12 mouse cellular contexts compared by ENCODE assay signal in the genomic region with DNA sequence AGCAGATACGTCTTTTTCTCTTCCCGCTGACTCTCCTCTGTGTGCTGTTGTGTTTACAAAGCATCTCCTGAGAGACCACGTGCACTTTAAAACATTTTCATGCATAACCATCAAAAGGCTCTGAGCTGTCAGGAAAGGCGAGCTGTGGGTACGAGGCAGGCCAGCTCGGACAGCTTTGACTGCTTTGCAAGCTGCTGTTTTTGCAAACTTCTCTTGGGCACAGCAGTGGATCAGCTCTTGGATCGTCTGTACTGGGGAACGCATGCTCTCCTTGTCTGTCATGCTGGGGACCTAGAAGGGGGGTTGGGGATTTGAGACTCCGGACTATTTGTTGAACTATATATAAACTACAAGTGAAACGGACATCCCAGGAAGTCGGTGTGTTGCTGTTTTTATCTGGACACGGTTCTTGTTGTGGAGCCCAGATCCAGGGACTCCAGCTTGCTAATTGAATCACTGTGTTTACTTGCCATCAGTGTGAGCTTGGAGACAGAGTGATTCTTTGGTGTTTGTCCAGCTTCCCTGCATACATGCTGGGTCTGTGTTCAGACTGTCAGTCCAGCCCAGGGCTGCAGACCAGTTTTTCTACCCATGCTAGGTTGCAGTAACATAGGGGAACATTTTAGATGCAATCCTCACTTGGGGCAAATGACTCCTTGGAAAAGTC. TPM values are rescaled to one million over a fixed set of nuclear protein-coding genes. Genes with fewer than 3 reads are reported as not detected.
DNase-seq lines count a peak whose midpoint lies in the region; ATAC-seq and TF ChIP-seq lines count a peak whose summit lies in the region.
"Had no signal": no experiment of that assay in that cellular context is flagged by ENCODE, and none has a peak within 500 bp of the region (broad histone marks: within the 10 kb centered on the region; RNA-seq: fewer than 3 reads in every experiment).

No protein-coding gene starts in this region.

- no peak for TF ChIP-seq CTCF in lung, embryonic 14.5 days (IDR thresholded peaks at IDR 0.05; ENCODE audit: low read depth)
- TF ChIP-seq CTCF in midbrain, postnatal 0 days (IDR thresholded peaks at IDR 0.05), result no peak

- H3K36me3 ChIP-seq in heart, embryonic 10.5 days, result peaks cover 5% of the 10 kb centered on the region; the same call in 1 of the 2 replicates
- no peaks in the 10 kb centered on the region for H3K36me3 ChIP-seq in lung, embryonic 14.5 days (ENCODE audit: insufficient read depth)
- no peaks in the 10 kb centered on the region for H3K36me3 ChIP-seq in embryonic facial prominence, embryonic 15.5 days
- H3K36me3 ChIP-seq in midbrain, postnatal 0 days (ENCODE audit: insufficient read depth, low read length), result no peaks in the 10 kb centered on the region
- no peaks in the 10 kb centered on the region for H3K36me3 ChIP-seq in forebrain, embryonic 14.5 days (ENCODE audit: control insufficient read depth, insufficient read depth, low read length)

- peak overlapping the region; percentile 22; the same call in 1 of the 2 replicates for H3K4me3 ChIP-seq in heart, embryonic 10.5 days
- H3K4me3 ChIP-seq in lung, embryonic 14.5 days (ENCODE audit: low read depth, low read length), result no peak overlapping the region
- no peak overlapping the region for H3K4me3 ChIP-seq in embryonic facial prominence, embryonic 15.5 days (replicated peaks)
- H3K4me3 ChIP-seq in midbrain, postnatal 0 days (ENCODE audit: low read depth, low read length), result no peak overlapping the region
- no peak overlapping the region for H3K4me3 ChIP-seq in forebrain, embryonic 14.5 days (ENCODE audit: low read depth, low read length)

- H3K27ac ChIP-seq in heart, embryonic 10.5 days, result 0 out of 2 replicates have a peak overlapping the region, but pooled peaks have one; percentile 29
- H3K27ac ChIP-seq in lung, embryonic 14.5 days (ENCODE audit: low read depth), result no peak overlapping the region
- peak overlapping the region; percentile 69 for H3K27ac ChIP-seq in embryonic facial prominence, embryonic 15.5 days (replicated peaks)
- 0 out of 2 replicates have a peak overlapping the region, but pooled peaks have one; percentile 48 for H3K27ac ChIP-seq in midbrain, postnatal 0 days (ENCODE audit: low read depth, low read length)
- H3K27ac ChIP-seq in forebrain, embryonic 14.5 days (ENCODE audit: low read depth, low read length), result no peak overlapping the region
- H3K27ac ChIP-seq: macrophage had no signal

- peaks cover 43% of the 10 kb centered on the region for H3K4me1 ChIP-seq in heart, embryonic 10.5 days
- H3K4me1 ChIP-seq in lung, embryonic 14.5 days (ENCODE audit: insufficient read depth), result peaks cover 20% of the 10 kb centered on the region; the same call in 1 of the 2 replicates
- peaks cover 36% of the 10 kb centered on the region for H3K4me1 ChIP-seq in embryonic facial prominence, embryonic 15.5 days
- H3K4me1 ChIP-seq in midbrain, postnatal 0 days (ENCODE audit: insufficient read depth, low read length), result peaks cover 9% of the 10 kb centered on the region
- H3K4me1 ChIP-seq in forebrain, embryonic 14.5 days (ENCODE audit: control insufficient read depth, insufficient read depth, low read length), result peaks cover 5% of the 10 kb centered on the region

- peaks cover 5% of the 10 kb centered on the region; the same call in 1 of the 2 replicates for H3K9me3 ChIP-seq in heart, embryonic 10.5 days
- H3K9me3 ChIP-seq in lung, embryonic 14.5 days (ENCODE audit: low read depth, low read length), result no peaks in the 10 kb centered on the region
- no peaks in the 10 kb centered on the region for H3K9me3 ChIP-seq in embryonic facial prominence, embryonic 15.5 days (replicated peaks)
- no peaks in the 10 kb centered on the region for H3K9me3 ChIP-seq in midbrain, postnatal 0 days (ENCODE audit: low read length)
- H3K9me3 ChIP-seq in forebrain, embryonic 14.5 days (replicated peaks; ENCODE audit: control insufficient read depth, low read length), result no peaks in the 10 kb centered on the region

- peak overlapping the region; percentile 47 for H3K4me2 ChIP-seq in lung, embryonic 14.5 days
- peak overlapping the region; percentile 80 for H3K4me2 ChIP-seq in embryonic facial prominence, embryonic 15.5 days (replicated peaks)
- H3K4me2 ChIP-seq in midbrain, postnatal 0 days (ENCODE audit: low read depth, low read length, poor library complexity, severe bottlenecking), result peak overlapping the region; percentile 81
- H3K4me2 ChIP-seq in forebrain, embryonic 14.5 days (ENCODE audit: low read length), result no peak overlapping the region

- ATAC-seq in lung, embryonic 14.5 days (ENCODE audit: insufficient read depth), result peak; percentile 54; the same call in 1 of the 2 replicates
- ATAC-seq in embryonic facial prominence, embryonic 15.5 days (ENCODE audit: insufficient number of reproducible peaks, low FRiP score, low TSS enrichment, low read depth), result no peak
- peak; percentile 34; the same call in 1 of the 2 replicates for ATAC-seq in midbrain, postnatal 0 days (ENCODE audit: low FRiP score)
- no peak for ATAC-seq in forebrain, embryonic 14.5 days

- H3K27me3 ChIP-seq in heart, embryonic 10.5 days (ENCODE audit: insufficient read depth, poor library complexity, severe bottlenecking), result peaks cover 18% of the 10 kb centered on the region
- 0 out of 2 replicates have a peak, but pooled peaks cover 10% of the 10 kb centered on the region for H3K27me3 ChIP-seq in lung, embryonic 14.5 days (ENCODE audit: insufficient read depth, low read length)
- no peaks in the 10 kb centered on the region; the same call in 1 of the 2 replicates for H3K27me3 ChIP-seq in embryonic facial prominence, embryonic 15.5 days
- no peaks in the 10 kb centered on the region; the same call in 1 of the 2 replicates for H3K27me3 ChIP-seq in midbrain, postnatal 0 days (ENCODE audit: insufficient read depth, low read length)
- H3K27me3 ChIP-seq in forebrain, embryonic 14.5 days (replicated peaks; ENCODE audit: control insufficient read depth, insufficient read depth, low read length), result peaks cover 5% of the 10 kb centered on the region

- WGBS in heart, embryonic 10.5 days, result 38% methylated on average over 12 of the region's 12 CpGs
- WGBS in lung, embryonic 14.5 days, result 11% methylated on average over 12 of the region's 12 CpGs
- 21% methylated on average over 12 of the region's 12 CpGs for WGBS in embryonic facial prominence, embryonic 15.5 days
- WGBS in midbrain, postnatal 0 days, result 32% methylated on average over 12 of the region's 12 CpGs
- WGBS in forebrain, embryonic 14.5 days, result 74% methylated on average over 12 of the region's 12 CpGs

- H3K9ac ChIP-seq in lung, embryonic 14.5 days, result 0 out of 2 replicates have a peak overlapping the region, but pooled peaks have one; percentile 5
- H3K9ac ChIP-seq in embryonic facial prominence, embryonic 15.5 days, result no peak overlapping the region
- no peak overlapping the region for H3K9ac ChIP-seq in midbrain, postnatal 0 days (replicated peaks; ENCODE audit: low read length, poor library complexity, severe bottlenecking)
- H3K9ac ChIP-seq in forebrain, embryonic 14.5 days (ENCODE audit: low read length), result no peak overlapping the region

- peak; percentile 57 for DNase-seq in heart, embryonic 10.5 days (ENCODE audit: low spot score)
- no peak for DNase-seq in heart, adult 8-10 months (ENCODE audit: low spot score)
- peak; percentile 48 for DNase-seq in lung, embryonic 14.5 days
- DNase-seq in lung, adult 18-20 months, result no peak
- DNase-seq in midbrain, postnatal 0 days (ENCODE audit: low spot score), result peak; percentile 69
- no peak for DNase-seq in forebrain, embryonic 14.5 days (ENCODE audit: low spot score)
- DNase-seq in gastrocnemius, adult 18-20 months (ENCODE audit: low spot score), result no peak
- DNase-seq: cerebellum, adult 9-11 months; kidney, postnatal 25 days had no signal

RNA-seq across cellular contexts. Expression of gene Ramp1, which starts 2.3 kb away (rescaled TPM):
- polyA plus RNA-seq in heart, embryonic 10.5 days (2016; fragmentation: Nextera tagmentation; extraction: Ambion mirVana), result 16.8 and 24.9 TPM in 2 replicates
- 1 to 10 TPM; 3.4 to 5.1 (median 4.5) TPM for total RNA-seq in heart, adult 8-10 months (2022)
- polyA plus RNA-seq in lung, embryonic 14.5 days (2014; fragmentation: Nextera tagmentation; extraction: Ambion mirVana), result 5.0 and 7.4 TPM in 2 replicates
- polyA plus RNA-seq in embryonic facial prominence, embryonic 15.5 days (2015; fragmentation: Nextera tagmentation; extraction: Ambion mirVana), result 21.4 and 25.0 TPM in 2 replicates
- 16.1 and 22.4 TPM in 2 replicates for total RNA-seq in midbrain, postnatal 0 days (2014; rRNA removed)
- 29.4 and 29.8 TPM in 2 replicates for polyA plus RNA-seq in midbrain, postnatal 0 days (2015; fragmentation: Nextera tagmentation; extraction: Ambion mirVana)
- polyA plus RNA-seq in forebrain, embryonic 14.5 days (2014; fragmentation: Nextera tagmentation; extraction: Ambion mirVana), result 2.6 and 3.0 TPM in 2 replicates
- 10 to 100 TPM; 22.6 to 23.3 TPM for total RNA-seq in gastrocnemius, adult 18-20 months (2021)

RNA-seq across cellular contexts. Expression of gene Rbm44, which starts 37.0 kb away (rescaled TPM):
- 1.3 and 2.9 TPM in 2 replicates for polyA plus RNA-seq in heart, embryonic 10.5 days (2016; fragmentation: Nextera tagmentation; extraction: Ambion mirVana)
- total RNA-seq in heart, adult 8-10 months (2022), result not detected
- polyA plus RNA-seq in lung, embryonic 14.5 days (2014; fragmentation: Nextera tagmentation; extraction: Ambion mirVana), result 1.2 and 2.2 TPM in 2 replicates
- polyA plus RNA-seq in embryonic facial prominence, embryonic 15.5 days (2015; fragmentation: Nextera tagmentation; extraction: Ambion mirVana), result 0.51 and 0.70 TPM in 2 replicates
- 0.19 TPM in 1 of 2 replicates, not detected in the other for total RNA-seq in midbrain, postnatal 0 days (2014; rRNA removed)
- 0.11 and 0.48 TPM in 2 replicates for polyA plus RNA-seq in midbrain, postnatal 0 days (2015; fragmentation: Nextera tagmentation; extraction: Ambion mirVana)
- 0.15 and 0.17 TPM in 2 replicates for polyA plus RNA-seq in forebrain, embryonic 14.5 days (2014; fragmentation: Nextera tagmentation; extraction: Ambion mirVana)
- not detected for total RNA-seq in gastrocnemius, adult 18-20 months (2021)
- total RNA-seq: gastrocnemius, adult 8-10 months had no signal

Comparison
In these comparisons a context has a peak if more than half of its experiments do, and no peak if none do; other contexts are left out.
1. DNase-seq: peak in heart, embryonic 10.5 days (single experiment), lung, embryonic 14.5 days (single experiment) and midbrain, postnatal 0 days (single experiment); none in heart, adult 8-10 months (single experiment), lung, adult 18-20 months (0 of 2), forebrain, embryonic 14.5 days (single experiment) and gastrocnemius, adult 18-20 months (single experiment).
2. H3K27ac ChIP-seq: peak in heart, embryonic 10.5 days (single experiment), embryonic facial prominence, embryonic 15.5 days (single experiment) and midbrain, postnatal 0 days (single experiment); none in lung, embryonic 14.5 days (single experiment) and forebrain, embryonic 14.5 days (single experiment).
3. ATAC-seq: peak in lung, embryonic 14.5 days (single experiment) and midbrain, postnatal 0 days (single experiment); none in embryonic facial prominence, embryonic 15.5 days (single experiment) and forebrain, embryonic 14.5 days (single experiment).